Mouse (Mus musculus) liver, postnatal 0 days (tissue): Measurements from ENCODE around the gene Ednrb.

Source experiments
- CTCF ChIP-seq: sonication (generic); IDR thresholded peaks from 2 replicates; pipeline ENCODE4 v1.5.1; 2016; ENCODE audit warnings: antibody characterized with exemption, low read depth
- EP300 ChIP-seq: IDR thresholded peaks from 2 replicates; pipeline ENCODE4 v1.6.1; 2016; ENCODE audit warnings: antibody characterized with exemption, low read depth, mild to moderate bottlenecking

GRCm38 (mm10) chr14:103825934-103826333, 18.3 kb downstream of the Ednrb start:
- TF ChIP-seq CTCF (no peak), EP300 (no peak)
